Mouse (Mus musculus) spleen, postnatal 14 days (tissue): ENCODE measurements at regions not wholly inside any gene's neighbourhood (a gene's known extent, or its start where the extent isn't known, plus 50 kb on each side); places are given as distances from the start of the nearest gene placed in this dataset.

Experiments
- DNase-seq, 2 experiments: peaks; one replicate each; pipeline ENCODE4 v3.0.0; 2021 to 2022; ENCODE audit warnings: low spot score in 2 of 2

GRCm38 (mm10) chr2:10816374-10816773 lies 355.5 kb upstream of the Prkcq start:
- DNase-seq, result no peak

GRCm38 (mm10) chr2:10825278-10826133 lies 346.4 kb upstream of the Prkcq start:
- DNase-seq, result peak in 1 of 2 experiments; percentile 15

GRCm38 (mm10) chr2:10826134-10826767 lies 345.7 kb upstream of the Prkcq start:
- no peak for DNase-seq

- no peak for DNase-seq
Measured at GRCm38 (mm10) chr2:10839976-10840375, 331.9 kb upstream of the Prkcq start.

GRCm38 (mm10) chr2:10861654-10862292 lies 310.1 kb upstream of the Prkcq start:
- DNase-seq, result no peak

- DNase-seq, result no peak
Measured at GRCm38 (mm10) chr2:10864451-10864850, 307.5 kb upstream of the Prkcq start.

- DNase-seq, result no peak
Measured at GRCm38 (mm10) chr2:10874303-10874702, 297.6 kb upstream of the Prkcq start.

GRCm38 (mm10) chr2:10901926-10902325 lies 270.0 kb upstream of the Prkcq start:
- DNase-seq, result no peak

- DNase-seq, result no peak
Measured at GRCm38 (mm10) chr2:10919955-10920354, 252.0 kb upstream of the Prkcq start.

GRCm38 (mm10) chr2:10920686-10921485 lies 251.0 kb upstream of the Prkcq start:
- no peak for DNase-seq

GRCm38 (mm10) chr2:10921486-10922450 lies 250.1 kb upstream of the Prkcq start:
- no peak for DNase-seq

- DNase-seq, result no peak
Measured at GRCm38 (mm10) chr2:10923984-10924383, 247.9 kb upstream of the Prkcq start.

- no peak for DNase-seq
Measured at GRCm38 (mm10) chr2:10925361-10925760, 246.5 kb upstream of the Prkcq start.

GRCm38 (mm10) chr2:10937405-10937804 lies 234.5 kb upstream of the Prkcq start:
- DNase-seq, result no peak

GRCm38 (mm10) chr2:10965224-10965623 lies 206.7 kb upstream of the Prkcq start:
- no peak for DNase-seq

- DNase-seq, result no peak
Measured at GRCm38 (mm10) chr2:10966891-10967290, 205.0 kb upstream of the Prkcq start.

GRCm38 (mm10) chr2:10969111-10969689 lies 202.7 kb upstream of the Prkcq start:
- no peak for DNase-seq

- no peak for DNase-seq
Measured at GRCm38 (mm10) chr2:10972051-10972450, 199.9 kb upstream of the Prkcq start.

- no peak for DNase-seq
Measured at GRCm38 (mm10) chr2:10978772-10979171, 193.1 kb upstream of the Prkcq start.

GRCm38 (mm10) chr2:10986101-10986500 lies 185.8 kb upstream of the Prkcq start:
- DNase-seq, result no peak
